Mouse (Mus musculus): ENCODE results near the gene Zfp982. TPM values are rescaled to one million over a fixed set of nuclear protein-coding genes. Genes with fewer than 3 reads are reported as not detected.
"Not testable (repeated sequence)": the region's sequence is repeated elsewhere in the genome, so short reads cannot be mapped to it uniquely, and the experiment has no call there.

Gene Zfp982
- polyA plus RNA-seq, 1 experiment from 2014 or later, result 3.9 TPM

DNA sequence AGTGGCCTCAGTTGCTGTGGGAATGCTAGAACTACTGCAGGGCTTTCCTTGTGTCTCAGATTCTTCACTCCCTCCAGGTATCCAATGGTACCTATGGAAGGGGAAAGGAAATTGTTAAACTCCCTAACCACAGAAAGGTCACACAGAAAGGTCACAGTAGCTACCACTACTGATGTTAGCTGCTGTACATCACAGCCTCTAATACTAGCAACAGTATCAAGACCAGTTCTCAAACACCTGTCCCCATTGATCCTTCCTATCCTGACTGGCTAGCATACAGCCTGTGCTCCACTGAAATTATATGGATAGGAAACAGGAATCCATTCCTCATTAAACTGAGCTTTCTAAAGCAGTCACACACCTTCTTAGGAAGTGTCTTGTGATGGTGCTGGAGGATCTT, 27.9 kb downstream of the Zfp982 start:
- Histone ChIP-seq H3K4me1 (no peaks in the 10 kb centered on the region), H3K27me3 (no peaks in the 10 kb centered on the region), H3K36me3 (no peaks in the 10 kb centered on the region), H3K4me3 (replicated peaks) (no peak overlapping the region), H3K4me2 (replicated peaks) (no peak overlapping the region), H3K9ac (no peak overlapping the region), H3K9me3 (replicated peaks) (peaks cover 62% of the 10 kb centered on the region), H3K27ac (replicated peaks) (no peak overlapping the region)
- peak; percentile 5; the same call in 1 of the 2 replicates for ATAC-seq (ENCODE audit: insufficient number of reproducible peaks, low FRiP score, low TSS enrichment, low read depth)

DNA sequence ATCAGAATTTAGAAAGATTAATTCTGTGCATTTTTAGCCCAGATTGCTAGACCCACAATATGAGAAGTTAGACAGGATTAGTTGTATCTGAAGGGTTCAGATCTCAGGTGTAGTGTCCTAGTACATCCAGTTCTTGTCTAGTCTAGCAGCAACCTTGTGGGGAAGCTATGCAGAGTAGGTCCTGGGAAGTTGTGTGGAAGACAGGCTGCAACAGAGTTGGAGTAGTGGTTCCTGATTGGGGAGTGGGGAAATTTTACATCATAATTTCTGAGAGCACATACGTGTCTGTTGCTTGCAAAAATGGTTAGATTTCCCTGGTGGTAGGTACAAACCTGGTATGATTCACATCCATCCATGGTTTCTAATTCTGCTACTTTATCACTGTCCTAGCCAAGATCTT, 32.9 kb downstream of the Zfp982 start:
- 74% methylated on average over 1 of the region's 1 CpGs for WGBS
- no peak overlapping the region for H3K9ac ChIP-seq
- no peak for ATAC-seq (ENCODE audit: insufficient number of reproducible peaks, low FRiP score, low TSS enrichment, low read depth)

DNA sequence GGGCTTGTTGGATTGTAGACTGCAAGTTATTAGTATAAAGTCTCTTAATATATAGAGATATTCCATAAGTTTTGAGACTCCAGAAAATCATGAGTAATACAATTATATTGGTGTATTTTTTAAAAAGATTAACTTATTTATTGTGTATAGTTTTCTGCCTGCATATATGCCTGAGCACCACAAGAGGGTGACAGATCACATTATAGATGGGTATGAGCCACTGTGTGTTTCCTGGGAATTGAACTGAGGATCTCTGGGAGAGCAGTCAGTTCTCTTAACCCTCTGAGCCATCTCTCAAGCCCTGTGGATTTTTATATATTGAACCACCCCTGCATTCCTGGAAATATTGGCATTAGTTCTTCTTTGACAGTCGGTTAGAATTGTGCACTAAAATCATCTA, 38.1 kb downstream of the Zfp982 start:
- Histone ChIP-seq H3K4me1 (no peaks in the 10 kb centered on the region), H3K9me3 (replicated peaks) (peaks cover 28% of the 10 kb centered on the region), H3K27me3 (no peaks in the 10 kb centered on the region), H3K4me2 (replicated peaks) (no peak overlapping the region), H3K27ac (replicated peaks) (no peak overlapping the region), H3K9ac (no peak overlapping the region), H3K4me3 (replicated peaks) (no peak overlapping the region), H3K36me3 (no peaks in the 10 kb centered on the region)
- WGBS, result 83% methylated on average over 1 of the region's 1 CpGs
- ATAC-seq (ENCODE audit: insufficient number of reproducible peaks, low FRiP score, low TSS enrichment, low read depth), result no peak

More for the DNA sequence above, 32.9 kb downstream of the Zfp982 start:
- H3K9me3 ChIP-seq (replicated peaks), result peaks cover 53% of the 10 kb centered on the region
- no peak overlapping the region for H3K4me2 ChIP-seq (replicated peaks)
- no peaks in the 10 kb centered on the region for H3K27me3 ChIP-seq
- H3K27ac ChIP-seq (replicated peaks), result no peak overlapping the region
- H3K4me3 ChIP-seq (replicated peaks), result no peak overlapping the region
- no peaks in the 10 kb centered on the region for H3K4me1 ChIP-seq
- H3K36me3 ChIP-seq, result no peaks in the 10 kb centered on the region

DNA sequence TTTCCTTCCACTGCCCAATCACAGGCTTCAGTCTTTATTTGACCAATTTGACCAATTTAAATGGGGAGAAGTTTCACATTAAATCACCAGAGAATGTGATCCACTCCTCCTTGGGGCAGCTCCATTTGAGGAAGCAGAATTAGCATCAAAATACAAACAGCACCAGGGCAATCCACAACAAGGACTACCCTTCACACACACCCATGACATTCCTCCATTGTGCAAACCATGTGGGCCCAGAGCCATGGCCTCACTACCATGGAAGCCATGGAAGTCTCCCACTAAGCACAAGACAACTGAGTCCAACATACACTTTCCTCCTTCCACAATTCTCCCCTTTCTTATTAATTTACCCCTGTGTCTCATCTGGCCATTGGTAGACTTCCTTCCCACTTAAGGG, 43.7 kb downstream of the Zfp982 start:
- H3K4me2 ChIP-seq (replicated peaks); H3K36me3 ChIP-seq; ATAC-seq (ENCODE audit: insufficient number of reproducible peaks, low FRiP score, low TSS enrichment, low read depth); H3K4me1 ChIP-seq; H3K4me3 ChIP-seq (replicated peaks); H3K27ac ChIP-seq (replicated peaks); H3K9ac ChIP-seq; H3K27me3 ChIP-seq: not testable (repeated sequence)
- H3K9me3 ChIP-seq (replicated peaks), result peaks cover 24% of the 10 kb centered on the region

DNA sequence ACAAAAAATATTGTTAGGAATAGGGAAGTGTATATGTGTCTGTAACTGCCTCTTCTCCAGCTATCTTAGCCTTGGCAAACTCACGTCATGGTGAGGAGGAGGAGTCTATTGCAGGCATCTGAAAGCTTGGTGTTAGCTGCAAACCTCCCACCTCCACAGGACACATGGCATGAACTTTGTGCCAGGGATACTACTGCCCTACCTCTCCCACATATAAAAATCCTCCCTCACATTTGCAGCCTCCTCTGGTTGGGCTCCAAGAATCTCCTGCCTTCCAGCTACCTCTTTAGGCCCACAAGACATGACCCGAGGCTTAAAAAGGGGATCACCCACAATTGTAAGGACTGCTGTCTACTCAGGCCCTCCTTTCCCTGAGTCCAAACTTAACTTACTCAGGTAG, 45.5 kb downstream of the Zfp982 start:
- no peak for ATAC-seq (ENCODE audit: insufficient number of reproducible peaks, low FRiP score, low TSS enrichment, low read depth)
- 75% methylated on average over 2 of the region's 2 CpGs for whole genome bisulfite sequencing
- Histone ChIP-seq H3K4me3 (replicated peaks) (no peak overlapping the region), H3K36me3 (no peaks in the 10 kb centered on the region), H3K27me3 (no peaks in the 10 kb centered on the region), H3K4me1 (no peaks in the 10 kb centered on the region), H3K9ac (no peak overlapping the region), H3K27ac (replicated peaks) (no peak overlapping the region), H3K4me2 (replicated peaks) (no peak overlapping the region), H3K9me3 (replicated peaks) (peaks cover 30% of the 10 kb centered on the region)

DNA sequence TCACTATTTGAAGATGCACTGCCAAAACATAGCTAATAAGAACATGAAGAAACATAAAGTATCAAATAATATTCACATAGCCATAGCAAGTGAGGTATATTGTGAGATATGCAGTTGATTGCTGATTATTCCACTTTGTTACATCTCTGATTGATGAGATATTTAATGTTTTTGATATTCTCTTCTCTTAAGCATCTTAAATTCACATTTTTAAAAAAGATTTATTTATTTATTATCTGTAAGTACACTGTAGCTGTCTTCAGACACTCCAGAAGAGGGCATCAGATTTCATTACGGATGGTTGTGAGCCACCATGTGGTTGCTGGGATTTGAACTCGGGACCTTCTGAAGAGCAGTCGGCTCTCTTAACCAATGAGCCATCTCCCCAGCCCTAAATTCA, 47.7 kb downstream of the Zfp982 start, which contains the start of gene Gm16503:
Gene Gm16503, plus strand, starts transcription at position 301 of the 400 bp plus-strand sequence.
- not testable (repeated sequence) for H3K9ac ChIP-seq; H3K4me2 ChIP-seq (replicated peaks); ATAC-seq (ENCODE audit: insufficient number of reproducible peaks, low FRiP score, low TSS enrichment, low read depth); H3K4me3 ChIP-seq (replicated peaks); H3K4me1 ChIP-seq; H3K36me3 ChIP-seq; H3K27me3 ChIP-seq; H3K27ac ChIP-seq (replicated peaks)
- peaks cover 33% of the 10 kb centered on the region for H3K9me3 ChIP-seq (replicated peaks)
- WGBS, result 81% methylated on average over 3 of the region's 3 CpGs

DNA sequence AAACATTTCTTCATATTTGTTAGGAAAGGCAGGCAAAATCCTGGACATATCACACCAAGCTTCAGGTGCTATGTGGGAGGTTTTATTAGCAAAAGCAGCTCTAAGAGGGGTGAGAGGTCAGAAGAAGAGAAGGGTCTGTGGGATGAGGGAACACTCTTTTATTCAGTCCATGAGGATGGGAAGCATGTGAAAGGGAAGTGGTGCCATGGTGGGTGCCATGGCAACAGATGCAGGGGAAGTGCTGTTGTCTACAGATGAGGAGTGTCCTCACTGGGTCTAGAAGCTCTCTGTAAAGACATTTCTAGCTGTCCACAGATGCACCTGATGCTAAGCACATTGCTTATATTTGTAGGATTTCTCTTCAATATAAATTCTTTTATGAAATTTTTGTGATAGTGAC, 48.9 kb downstream of the Zfp982 start:
- Histone ChIP-seq H3K9ac (no peak overlapping the region), H3K4me2 (replicated peaks) (no peak overlapping the region), H3K27me3 (no peaks in the 10 kb centered on the region), H3K36me3 (no peaks in the 10 kb centered on the region), H3K27ac (replicated peaks) (no peak overlapping the region), H3K4me3 (replicated peaks) (no peak overlapping the region), H3K9me3 (replicated peaks) (peaks cover 32% of the 10 kb centered on the region), H3K4me1 (no peaks in the 10 kb centered on the region)
- ATAC-seq (ENCODE audit: insufficient number of reproducible peaks, low FRiP score, low TSS enrichment, low read depth), result no peak

DNA sequence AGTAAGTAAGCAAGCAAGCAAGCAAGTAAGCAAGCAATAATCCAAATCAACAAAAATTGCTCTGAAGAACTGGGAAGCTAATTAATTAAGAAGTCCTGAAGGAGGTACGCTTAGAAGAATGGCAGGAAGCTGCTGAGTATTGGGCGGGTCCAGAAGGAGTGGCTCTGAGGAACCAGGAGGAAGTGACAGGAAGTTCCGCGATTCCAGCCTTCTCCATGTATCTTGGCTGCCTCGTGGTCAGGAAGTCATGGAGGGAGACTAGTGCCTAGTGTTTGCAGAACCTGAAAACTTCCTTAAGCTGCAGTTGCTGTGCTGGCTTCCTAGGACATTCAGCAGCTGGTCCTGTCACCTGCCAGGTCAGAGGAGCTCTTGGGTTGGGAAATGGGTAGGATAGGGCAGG, 60.9 kb downstream of the Zfp982 start, which contains the start of gene Zfp985:
Gene Zfp985, plus strand, starts transcription at position 207 of the 400 bp plus-strand sequence.
- H3K4me3 ChIP-seq (replicated peaks); H3K27ac ChIP-seq (replicated peaks); H3K27me3 ChIP-seq; ATAC-seq (ENCODE audit: insufficient number of reproducible peaks, low FRiP score, low TSS enrichment, low read depth); H3K9me3 ChIP-seq (replicated peaks); H3K4me1 ChIP-seq; H3K4me2 ChIP-seq (replicated peaks); H3K9ac ChIP-seq; H3K36me3 ChIP-seq: not testable (repeated sequence)
- WGBS, result 75% methylated on average over 5 of the region's 5 CpGs

DNA sequence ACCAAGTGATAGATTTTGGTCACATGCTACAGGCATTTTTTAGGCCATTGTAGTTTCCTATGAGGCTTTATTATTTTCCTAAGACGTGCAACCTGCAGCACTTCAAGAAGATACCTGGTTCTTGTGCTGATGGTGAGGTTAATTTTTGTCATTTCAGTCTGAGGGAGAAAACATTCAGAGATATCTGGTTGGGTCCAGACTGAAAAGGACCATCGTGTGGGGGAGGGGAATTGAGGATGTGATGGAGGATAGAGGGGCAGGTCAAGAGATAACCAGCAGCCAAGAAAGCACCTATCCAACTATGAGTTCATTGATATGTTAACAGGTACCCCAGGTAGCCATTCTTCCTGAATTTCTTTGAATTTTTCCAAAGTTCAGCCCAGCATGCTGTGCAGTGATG, 62.1 kb downstream of the Zfp982 start:
- not testable (repeated sequence) for H3K27me3 ChIP-seq; H3K36me3 ChIP-seq; H3K4me3 ChIP-seq (replicated peaks); H3K4me1 ChIP-seq; H3K27ac ChIP-seq (replicated peaks); H3K4me2 ChIP-seq (replicated peaks); H3K9me3 ChIP-seq (replicated peaks); ATAC-seq (ENCODE audit: insufficient number of reproducible peaks, low FRiP score, low TSS enrichment, low read depth); H3K9ac ChIP-seq
- 66% methylated on average over 2 of the region's 2 CpGs for WGBS

DNA sequence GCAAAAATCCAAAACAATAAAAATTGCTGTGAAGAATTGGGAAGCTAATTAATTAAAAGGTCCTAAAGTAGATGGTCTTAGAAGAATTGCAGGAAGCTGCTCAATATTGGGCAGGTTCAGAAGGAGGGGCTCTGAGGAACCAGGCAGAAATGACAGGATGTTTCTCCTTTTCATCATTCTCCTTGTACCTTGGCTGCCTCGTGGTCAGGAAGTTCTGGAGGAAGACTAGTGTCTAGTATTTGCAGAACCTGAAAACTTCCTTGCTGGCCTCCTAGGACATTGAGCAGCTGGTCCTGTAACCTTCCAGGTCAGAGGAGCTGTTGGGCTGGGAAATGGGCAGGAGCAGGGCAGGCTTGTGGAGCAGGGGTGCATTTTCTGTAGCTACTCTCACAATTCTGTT, 64.7 kb downstream of the Zfp982 start:
- H3K4me2 ChIP-seq (replicated peaks); H3K36me3 ChIP-seq; H3K27me3 ChIP-seq; H3K4me1 ChIP-seq; H3K9me3 ChIP-seq (replicated peaks); H3K27ac ChIP-seq (replicated peaks); H3K4me3 ChIP-seq (replicated peaks); ATAC-seq (ENCODE audit: insufficient number of reproducible peaks, low FRiP score, low TSS enrichment, low read depth); H3K9ac ChIP-seq: not testable (repeated sequence)
- WGBS, result 53% methylated on average over 1 of the region's 1 CpGs

DNA sequence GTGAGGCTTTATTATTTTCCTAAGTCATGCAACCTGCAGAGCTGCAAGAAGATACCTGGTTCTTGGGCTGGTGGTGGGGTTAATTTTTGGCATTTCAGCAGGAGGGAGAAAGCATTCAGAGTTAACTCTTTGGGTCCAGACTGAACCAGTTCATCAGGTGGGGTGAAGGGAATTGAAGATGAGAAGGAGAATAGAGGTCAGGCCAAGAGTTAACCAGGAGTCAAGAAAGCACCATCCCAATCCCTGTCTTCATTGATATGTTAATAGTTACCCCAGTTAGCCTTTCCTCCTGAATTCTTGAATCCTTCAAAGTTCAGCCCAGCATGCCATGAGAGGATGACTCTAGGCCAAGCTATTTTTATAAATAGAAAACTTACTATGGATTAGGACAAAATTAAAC, 65.8 kb downstream of the Zfp982 start:
- not testable (repeated sequence) for H3K4me2 ChIP-seq (replicated peaks); H3K27me3 ChIP-seq; H3K4me3 ChIP-seq (replicated peaks)

DNA sequence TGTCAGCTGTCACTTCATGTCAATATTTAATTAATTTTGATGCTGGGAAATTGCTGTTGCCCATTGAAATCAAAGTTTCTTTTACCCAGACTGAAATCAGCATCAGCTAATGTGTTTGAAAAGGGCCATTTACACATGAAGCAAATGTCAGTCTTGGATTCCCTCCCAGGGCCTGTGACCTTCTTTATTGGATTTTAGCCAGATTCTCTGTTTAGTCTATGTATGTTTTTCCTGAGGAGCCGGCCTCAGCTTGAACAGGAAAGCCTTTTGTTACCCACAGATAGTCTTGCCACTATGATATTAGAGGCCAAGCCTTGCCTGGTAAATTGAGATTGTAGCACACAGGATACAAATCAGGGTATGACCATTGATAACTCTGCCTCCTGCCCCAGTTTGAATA, 66.9 kb downstream of the Zfp982 start:
- 56% methylated on average over 1 of the region's 1 CpGs for WGBS
- not testable (repeated sequence) for H3K4me1 ChIP-seq; H3K36me3 ChIP-seq; H3K4me2 ChIP-seq (replicated peaks); H3K9me3 ChIP-seq (replicated peaks); H3K27me3 ChIP-seq; H3K27ac ChIP-seq (replicated peaks); H3K4me3 ChIP-seq (replicated peaks); ATAC-seq (ENCODE audit: insufficient number of reproducible peaks, low FRiP score, low TSS enrichment, low read depth); H3K9ac ChIP-seq

More for the DNA sequence above, 65.8 kb downstream of the Zfp982 start:
- not testable (repeated sequence) for H3K4me1 ChIP-seq; H3K27ac ChIP-seq (replicated peaks); H3K9me3 ChIP-seq (replicated peaks); ATAC-seq (ENCODE audit: insufficient number of reproducible peaks, low FRiP score, low TSS enrichment, low read depth); H3K36me3 ChIP-seq; H3K9ac ChIP-seq
